29 mouse cellular contexts compared by ENCODE assay signal in genomic region chr12:17112781-17113464, GRCm38 (mm10).
A peak's percentile ranks its signal among the peaks of the same experiment; 100 is the strongest.
DNase-seq lines count a peak whose midpoint lies in the region; ATAC-seq lines count a peak whose summit lies in the region.
"Had no signal": no experiment of that assay in that cellular context is flagged by ENCODE, and none has a peak within 500 bp of the region (broad histone marks: within the 10 kb centered on the region; RNA-seq: fewer than 3 reads in every experiment).

No protein-coding gene starts in this region.

- no peaks in the 10 kb centered on the region for H3K27me3 ChIP-seq in hindbrain, embryonic 15.5 days
- no peaks in the 10 kb centered on the region for H3K27me3 ChIP-seq in hindbrain, embryonic 11.5 days (ENCODE audit: control insufficient read depth, insufficient read depth, low read length)
- H3K27me3 ChIP-seq: embryonic facial prominence, embryonic 12.5 days; heart, embryonic 12.5 days; limb, embryonic 15.5 days; liver, embryonic 13.5 days; midbrain, embryonic 13.5 days; neural tube, embryonic 12.5 days had no signal

- DNase-seq in hindbrain, embryonic 11.5 days (ENCODE audit: low spot score): no peak
- DNase-seq in ovary, adult 18-20 months (ENCODE audit: low spot score): peak; percentile 6
- no peak for DNase-seq in ovary, postnatal 36 days (ENCODE audit: low spot score)
- DNase-seq in gonadal fat pad, adult 2 months (ENCODE audit: low read depth): peak; percentile 52
- no peak for DNase-seq in cerebellum, postnatal 10 days
- no peak for DNase-seq in frontal cortex, postnatal 36 days (ENCODE audit: low spot score in 2 of 2)
- DNase-seq: B cell, adult 2 months; cerebellum, adult 8-10 months; embryo, embryonic 11 days; gastrocnemius, postnatal 10 days; kidney, adult 9 months; kidney, postnatal 10 days; layer of hippocampus, postnatal 36 days; left cerebral cortex, postnatal 4 days; liver, embryonic 13.5 days; lung, adult 18-20 months; retina, postnatal 1 day; right cerebral cortex, postnatal 14 days had no signal

- no peaks in the 10 kb centered on the region for H3K36me3 ChIP-seq in hindbrain, embryonic 15.5 days
- no peaks in the 10 kb centered on the region for H3K36me3 ChIP-seq in hindbrain, embryonic 11.5 days (ENCODE audit: control insufficient read depth, insufficient read depth, low read length)
- H3K36me3 ChIP-seq: embryonic facial prominence, embryonic 12.5 days; G1E; heart, embryonic 12.5 days; limb, embryonic 15.5 days; liver, embryonic 13.5 days; midbrain, embryonic 13.5 days; neural tube, embryonic 12.5 days had no signal

- no peak overlapping the region for H3K9ac ChIP-seq in hindbrain, embryonic 15.5 days
- no peak overlapping the region for H3K9ac ChIP-seq in hindbrain, embryonic 11.5 days (ENCODE audit: low read depth, low read length)
- H3K9ac ChIP-seq: embryonic facial prominence, embryonic 12.5 days; heart, embryonic 12.5 days; limb, embryonic 15.5 days; liver, embryonic 13.5 days; midbrain, embryonic 13.5 days; neural tube, embryonic 12.5 days had no signal

- 87% methylated on average over 7 of the region's 7 CpGs for WGBS in hindbrain, embryonic 15.5 days
- 91% methylated on average over 7 of the region's 7 CpGs for WGBS in hindbrain, embryonic 11.5 days

- H3K4me3 ChIP-seq in hindbrain, embryonic 15.5 days: no peak overlapping the region
- H3K4me3 ChIP-seq in hindbrain, embryonic 11.5 days (ENCODE audit: low read depth, low read length): no peak overlapping the region
- H3K4me3 ChIP-seq: embryonic facial prominence, embryonic 12.5 days; heart, embryonic 12.5 days; limb, embryonic 15.5 days; liver, embryonic 13.5 days; midbrain, embryonic 13.5 days; neural tube, embryonic 12.5 days had no signal

- peaks cover 10% of the 10 kb centered on the region for H3K4me1 ChIP-seq in hindbrain, embryonic 15.5 days (replicated peaks)
- no peaks in the 10 kb centered on the region for H3K4me1 ChIP-seq in hindbrain, embryonic 11.5 days (replicated peaks; ENCODE audit: control insufficient read depth, insufficient read depth, low read length)
- H3K4me1 ChIP-seq: embryonic facial prominence, embryonic 12.5 days; liver, embryonic 13.5 days; midbrain, embryonic 13.5 days; neural tube, embryonic 12.5 days had no signal

- H3K27ac ChIP-seq in hindbrain, embryonic 15.5 days (replicated peaks): no peak overlapping the region; the same call in none of the 2 replicates
- H3K27ac ChIP-seq in hindbrain, embryonic 11.5 days (ENCODE audit: low read depth, low read length): no peak overlapping the region
- H3K27ac ChIP-seq: embryonic facial prominence, embryonic 12.5 days; limb, embryonic 15.5 days; liver, embryonic 13.5 days; macrophage; midbrain, embryonic 13.5 days; neural tube, embryonic 12.5 days had no signal

- no peak overlapping the region for H3K4me2 ChIP-seq in hindbrain, embryonic 15.5 days
- no peak overlapping the region for H3K4me2 ChIP-seq in hindbrain, embryonic 11.5 days (replicated peaks; ENCODE audit: low read depth, low read length)
- H3K4me2 ChIP-seq: embryonic facial prominence, embryonic 12.5 days; heart, embryonic 12.5 days; limb, embryonic 15.5 days; liver, embryonic 13.5 days; midbrain, embryonic 13.5 days; neural tube, embryonic 12.5 days had no signal

- H3K9me3 ChIP-seq in hindbrain, embryonic 15.5 days: no peaks in the 10 kb centered on the region
- no peaks in the 10 kb centered on the region for H3K9me3 ChIP-seq in hindbrain, embryonic 11.5 days (ENCODE audit: control insufficient read depth, low read length)
- H3K9me3 ChIP-seq: embryonic facial prominence, embryonic 12.5 days; G1E; heart, embryonic 12.5 days; limb, embryonic 15.5 days; liver, embryonic 13.5 days; midbrain, embryonic 13.5 days; neural tube, embryonic 12.5 days had no signal

- peak; percentile 48; the same call in 1 of the 2 replicates for ATAC-seq in hindbrain, embryonic 15.5 days (ENCODE audit: low FRiP score, low read depth)
- ATAC-seq in hindbrain, embryonic 11.5 days (ENCODE audit: low FRiP score): no peak
- ATAC-seq: forebrain, embryonic 16.5 days; intestine, embryonic 16.5 days; lung, postnatal 0 days; midbrain, embryonic 13.5 days had no signal

Comparison
In these comparisons a context has a peak if more than half of its experiments do, and no peak if none do; other contexts are left out.
1. DNase-seq: peak in ovary, adult 18-20 months (single experiment) and gonadal fat pad, adult 2 months (single experiment); none in hindbrain, embryonic 11.5 days (single experiment), ovary, postnatal 36 days (single experiment), cerebellum, postnatal 10 days (0 of 2) and frontal cortex, postnatal 36 days (0 of 2).